Mouse (Mus musculus) liver, postnatal 0 days (tissue): Measurements from ENCODE around the gene Bcat2.

ENCODE experiments used
- CTCF ChIP-seq: sonication (generic); IDR thresholded peaks from 2 replicates; pipeline ENCODE4 v1.5.1; 2016; ENCODE audit warnings: antibody characterized with exemption, low read depth
- EP300 ChIP-seq: IDR thresholded peaks from 2 replicates; pipeline ENCODE4 v1.6.1; 2016; ENCODE audit warnings: antibody characterized with exemption, low read depth, mild to moderate bottlenecking

- TF ChIP-seq EP300 (no peak), CTCF (no peak)
These were observed 4.0 kb downstream of the Bcat2 start for GRCm38 (mm10) chr7:45573954-45574353.
